Mouse (Mus musculus) spleen, adult 2 months (tissue): ENCODE results near the gene Ccdc33. TPM values are rescaled to one million over a fixed set of nuclear protein-coding genes. Genes with fewer than 3 reads are reported as not detected.

Source experiments
- DNase-seq, 2 experiments: peaks; one replicate each; pipeline versions ENCODE4 v3.0.0 to v3.0.0-alpha.2; 2012 to 2021; ENCODE audit warnings: low spot score in 2 of 2, low read depth in 1 of 2
- H3K27ac ChIP-seq: fragments of 200-500 bp; 2 replicates; pipeline ENCODE4 v1.5.1; 2012; ENCODE audit warnings: low read length, inconsistent platforms; ENCODE audit not compliant: insufficient read depth
- H3K27me3 ChIP-seq: fragments of 200-500 bp; 2 replicates; pipeline ENCODE4 v1.6.1; 2012; ENCODE audit warnings: mild to moderate bottlenecking, moderate library complexity, low read length, inconsistent platforms; ENCODE audit not compliant: control insufficient read depth, insufficient read depth
- H3K36me3 ChIP-seq: fragments of 200-500 bp; 2 replicates; pipeline ENCODE4 v1.6.1; 2012; ENCODE audit warnings: mild to moderate bottlenecking, low read length, inconsistent platforms; ENCODE audit not compliant: control insufficient read depth, insufficient read depth
- H3K4me1 ChIP-seq: fragments of 200-500 bp; 2 replicates; pipeline ENCODE4 v1.6.1; 2011; ENCODE audit warnings: inconsistent platforms; ENCODE audit not compliant: control insufficient read depth, insufficient read depth, insufficient read length
- H3K4me3 ChIP-seq: fragments of 200-500 bp; 2 replicates; pipeline ENCODE4 v1.5.1; 2011; ENCODE audit warnings: mild to moderate bottlenecking, inconsistent platforms; ENCODE audit not compliant: insufficient read depth, insufficient read length; ENCODE audit errors: extremely low read depth
- CTCF ChIP-seq: fragments of 200-500 bp; IDR thresholded peaks from 2 replicates; pipeline ENCODE4 v1.5.1; 2011; ENCODE audit warnings: mild to moderate bottlenecking, inconsistent platforms; ENCODE audit not compliant: insufficient read depth, insufficient read length, insufficient replicate concordance; ENCODE audit errors: extremely low read depth
- POLR2A ChIP-seq: fragments of 200-500 bp; IDR thresholded peaks from 2 replicates; pipeline ENCODE4 v1.6.1; 2011; ENCODE audit warnings: low read depth, low read length, inconsistent platforms
- whole genome bisulfite sequencing: fragments of 180-500 bp; shearing (Covaris S2); methylation state at CpG from one replicate; pipeline ENCODE4 v1.1.7; 2018; 5-methylcytosine and 5-hydroxymethylcytosine counted together
- polyA plus RNA-seq: library from polyadenylated mRNA; depleted of rRNA; stranded (reverse); fragments of >200 nt; gene quantifications from 2 replicates; pipeline ENCODE4 v1.2.3, GENCODE M21; 2012

The Ccdc33 gene
- polyA plus RNA-seq, 1 experiment = 0.09 TPM

DNA sequence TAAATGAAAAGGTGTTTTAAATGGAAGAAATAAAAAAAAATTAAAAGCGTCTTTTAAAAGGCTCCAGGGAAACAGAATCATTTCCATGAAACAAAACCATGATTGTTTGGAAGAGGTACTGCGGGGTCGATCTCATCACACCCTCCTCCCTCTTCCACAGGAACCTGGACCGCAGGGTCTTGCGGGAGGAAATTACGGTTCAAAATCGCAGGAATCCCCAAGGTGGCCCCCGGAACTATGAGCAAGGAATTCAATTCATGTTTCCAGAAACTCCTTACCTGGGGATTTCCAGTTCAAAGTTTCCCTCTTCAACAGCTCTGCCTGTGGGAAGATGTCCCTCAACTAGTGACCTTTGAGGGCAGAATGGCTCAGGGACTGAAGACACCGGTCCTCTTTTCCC is 4.6 kb downstream of the Ccdc33 start:
- no peak for TF ChIP-seq POLR2A
- H3K27me3 ChIP-seq = peaks cover 5% of the 10 kb centered on the region; the same call in 1 of the 2 replicates
- no peaks in the 10 kb centered on the region for H3K36me3 ChIP-seq
- DNase-seq = no peak
- 6% methylated on average over 9 of the region's 9 CpGs for whole genome bisulfite sequencing
- no peaks in the 10 kb centered on the region for H3K4me1 ChIP-seq
- H3K4me3 ChIP-seq = no peak overlapping the region
- H3K27ac ChIP-seq = no peak overlapping the region

- Histone ChIP-seq H3K36me3 (no peaks in the 10 kb centered on the region), H3K27ac (no peak overlapping the region), H3K4me3 (no peak overlapping the region), H3K4me1 (no peaks in the 10 kb centered on the region), H3K27me3 (peaks cover 5% of the 10 kb centered on the region; the same call in 1 of the 2 replicates)
- TF ChIP-seq CTCF (no peak), POLR2A (no peak)
- WGBS = 12% methylated on average over 22 of the region's 22 CpGs
- DNase-seq = no peak
Measured at GRCm38 (mm10) chr9:58113279-58113884, 5.2 kb downstream of the Ccdc33 start.

DNA sequence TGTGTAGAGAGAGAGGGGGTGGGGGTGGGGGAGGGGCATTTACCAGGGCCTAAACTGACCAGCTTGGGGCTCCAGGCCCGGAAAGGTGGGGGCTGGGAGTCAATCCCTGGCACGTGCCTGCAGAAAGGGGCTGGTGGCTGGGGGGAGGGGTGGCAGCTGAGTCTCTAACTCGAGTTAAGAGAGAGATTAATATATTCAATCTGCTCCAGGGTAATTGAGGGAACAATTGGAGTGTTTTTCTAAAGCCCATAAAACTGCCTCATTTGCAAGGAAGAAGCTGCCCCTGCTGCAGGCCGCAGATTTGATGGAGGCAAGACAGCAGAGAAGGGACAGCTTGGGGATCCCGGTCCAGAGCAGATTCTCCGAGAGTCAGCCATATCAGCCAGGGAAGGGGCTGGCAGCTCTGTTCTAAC is 5.8 kb downstream of the Ccdc33 start:
- TF ChIP-seq POLR2A = no peak
- TF ChIP-seq CTCF = no peak
- Histone ChIP-seq H3K27me3 (peaks cover 5% of the 10 kb centered on the region; the same call in 1 of the 2 replicates), H3K36me3 (no peaks in the 10 kb centered on the region), H3K4me3 (no peak overlapping the region), H3K4me1 (no peaks in the 10 kb centered on the region), H3K27ac (no peak overlapping the region)
- WGBS = 34% methylated on average over 6 of the region's 6 CpGs
- DNase-seq = no peak

DNA sequence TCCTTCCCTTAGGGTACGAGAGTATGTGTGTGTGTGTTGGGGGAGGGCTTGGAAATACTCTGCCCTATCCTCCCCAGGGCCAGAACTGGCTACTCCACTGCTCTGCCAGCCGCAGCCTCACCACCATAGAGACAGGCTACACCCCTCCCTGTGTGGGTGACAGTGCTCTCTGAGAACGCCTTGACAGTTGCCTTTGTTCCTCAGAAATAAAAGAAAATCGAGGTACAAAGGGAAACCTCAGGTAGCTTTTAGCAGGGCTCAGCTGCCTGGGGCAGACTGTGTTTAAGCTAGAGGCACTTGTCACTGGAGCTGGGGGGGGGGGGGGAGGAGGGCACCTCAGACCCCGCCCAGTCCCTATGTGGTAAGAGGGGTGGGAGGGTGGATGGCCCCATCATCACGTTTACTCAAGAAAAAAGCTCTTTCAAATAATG is 6.3 kb downstream of the Ccdc33 start:
- Histone ChIP-seq H3K4me1 (no peaks in the 10 kb centered on the region), H3K4me3 (no peak overlapping the region), H3K27me3 (peaks cover 5% of the 10 kb centered on the region; the same call in 1 of the 2 replicates), H3K36me3 (no peaks in the 10 kb centered on the region), H3K27ac (no peak overlapping the region)
- peak; percentile 5 to 30 for DNase-seq
- TF ChIP-seq POLR2A (no peak), CTCF (no peak)
- WGBS = 47% methylated on average over 6 of the region's 6 CpGs

- Histone ChIP-seq H3K4me1 (no peaks in the 10 kb centered on the region), H3K27me3 (peaks cover 5% of the 10 kb centered on the region; the same call in 1 of the 2 replicates), H3K4me3 (no peak overlapping the region), H3K27ac (no peak overlapping the region), H3K36me3 (no peaks in the 10 kb centered on the region)
- no peak for TF ChIP-seq POLR2A
- TF ChIP-seq CTCF = no peak
- 61% methylated on average over 6 of the region's 6 CpGs for WGBS
- DNase-seq = no peak
Measured at GRCm38 (mm10) chr9:58111431-58111830, 7.2 kb downstream of the Ccdc33 start.

GRCm38 (mm10) chr9:58110787-58111186 is 7.8 kb downstream of the Ccdc33 start:
- H3K36me3 ChIP-seq = no peaks in the 10 kb centered on the region
- TF ChIP-seq CTCF (no peak), POLR2A (no peak)
- no peaks in the 10 kb centered on the region for H3K4me1 ChIP-seq
- no peak overlapping the region for H3K4me3 ChIP-seq
- no peak for DNase-seq
- H3K27me3 ChIP-seq = peaks cover 5% of the 10 kb centered on the region; the same call in 1 of the 2 replicates
- H3K27ac ChIP-seq = no peak overlapping the region
- 86% methylated on average over 5 of the region's 5 CpGs for WGBS

DNA sequence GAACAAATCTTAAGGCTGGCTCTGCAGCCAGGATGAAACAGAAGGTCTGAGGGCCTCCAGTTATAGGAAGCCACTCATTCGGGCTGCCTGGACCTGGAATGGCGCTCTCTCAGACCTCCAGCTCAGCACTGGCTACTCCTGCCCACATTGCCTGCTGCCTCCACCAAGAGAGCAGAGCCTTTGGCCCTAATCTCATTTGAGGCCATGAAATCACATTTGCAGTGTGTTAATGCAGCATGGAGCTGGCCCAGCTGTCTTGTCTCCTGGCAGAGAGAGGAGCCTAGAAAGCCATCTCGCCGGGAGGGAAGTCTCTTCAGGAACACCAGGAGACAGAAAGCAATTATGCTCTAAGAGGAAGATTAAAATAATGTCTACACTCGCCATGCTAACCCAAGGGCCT is 11.1 kb downstream of the Ccdc33 start:
- no peaks in the 10 kb centered on the region for H3K36me3 ChIP-seq

More for the DNA sequence above, 11.1 kb downstream of the Ccdc33 start:
- Histone ChIP-seq H3K27me3 (no peaks in the 10 kb centered on the region), H3K4me1 (no peaks in the 10 kb centered on the region), H3K27ac (no peak overlapping the region), H3K4me3 (no peak overlapping the region)
- WGBS = 81% methylated on average over 5 of the region's 5 CpGs
- no peak for DNase-seq
- TF ChIP-seq CTCF (no peak), POLR2A (no peak)
